Mouse (Mus musculus): ENCODE measurements around the gene Vmn1r174. TPM values are rescaled to one million over a fixed set of nuclear protein-coding genes. Genes with fewer than 3 reads are reported as not detected.
"Not testable (repeated sequence)": the region's sequence is repeated elsewhere in the genome, so short reads cannot be mapped to it uniquely, and the experiment has no call there.

The Vmn1r174 gene
- not detected for total RNA-seq (2021)

DNA sequence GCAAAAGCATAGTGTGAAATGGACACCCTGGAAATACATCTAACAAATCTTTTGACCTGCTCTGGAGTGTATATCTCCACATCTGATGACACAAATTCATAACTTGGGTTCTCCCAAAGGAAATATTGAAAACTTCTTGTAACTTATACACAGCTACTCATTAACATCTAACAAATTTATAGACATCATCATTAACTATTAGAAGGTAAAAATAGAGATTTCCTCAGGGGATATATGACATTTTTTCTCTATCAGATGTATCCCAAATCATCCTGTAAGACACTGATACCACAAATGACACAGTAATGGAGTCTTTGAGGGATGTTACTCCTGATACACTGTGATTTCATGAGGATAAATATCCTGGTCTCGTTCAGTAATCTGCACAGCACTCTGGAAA is at the start of gene Vmn1r174:
Gene Vmn1r174 (plus strand): TSS at position 301 of the 400 bp plus-strand sequence.
- intact Hi-C loops (cut with DNase I); DNase-seq (ENCODE audit: extremely low spot score in 1 of 2, low spot score in 2 of 2): not testable (repeated sequence)

DNA sequence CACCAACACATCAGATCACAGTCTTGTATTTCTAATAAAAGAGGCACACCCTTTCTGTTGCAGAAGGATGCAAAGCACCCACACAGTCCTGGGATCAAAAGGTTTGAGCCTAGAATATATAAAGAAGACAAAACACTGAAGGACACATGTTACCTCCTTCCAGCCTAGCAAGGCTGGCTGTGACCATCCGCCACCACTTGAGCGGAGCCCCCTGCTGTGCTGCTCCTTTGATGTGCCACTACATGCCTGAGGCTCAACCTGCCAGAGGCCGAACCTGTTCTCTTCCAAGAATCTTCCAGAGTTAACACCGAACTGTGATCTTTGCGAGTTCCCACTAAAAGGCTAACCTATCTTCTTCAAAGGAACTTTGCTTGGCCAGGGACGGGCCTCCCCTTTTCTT is 32.5 kb downstream of the Vmn1r174 start:
- no peak for DNase-seq (ENCODE audit: extremely low spot score in 1 of 2, low spot score in 2 of 2)
- intact Hi-C loops (cut with DNase I), result no loop called here

DNA sequence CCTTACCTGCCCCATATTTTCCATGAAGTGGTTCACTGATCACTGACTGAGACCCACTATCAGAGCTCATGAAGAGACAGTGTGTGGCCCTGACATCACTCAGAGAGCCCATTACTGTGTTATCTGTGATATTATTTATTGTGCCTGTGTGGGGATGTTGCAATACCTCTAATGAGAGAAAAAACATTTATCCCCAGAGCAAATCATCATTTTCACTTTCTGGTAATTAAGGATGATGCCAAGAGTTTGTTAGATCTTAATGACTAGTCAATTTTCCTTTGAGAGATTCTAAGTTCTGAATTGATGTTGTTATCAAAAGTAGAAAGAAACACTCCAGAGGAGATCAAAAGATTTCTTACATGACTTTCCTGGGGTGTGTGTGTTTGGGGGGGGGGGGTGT is 58.5 kb downstream of the Vmn1r174 start, which contains the start of gene Vmn1r175:
Gene Vmn1r175 (minus strand): TSS at position 101 of the 400 bp plus-strand sequence.
- DNase-seq (ENCODE audit: extremely low spot score in 1 of 2, low spot score in 2 of 2); intact Hi-C loops (cut with DNase I): not testable (repeated sequence)

Other genes starting within 250 kb of the Vmn1r174 start
- gene Vmn1r167, start 245.1 kb upstream of the Vmn1r174 start, total RNA-seq (2021), result not detected
- not detected for gene Vmn1r168, start 212.5 kb upstream of the Vmn1r174 start, total RNA-seq (2021)
- gene Vmn1r169, start 176.7 kb upstream of the Vmn1r174 start, total RNA-seq (2021), result not detected
- gene Vmn1r170, start 146.1 kb upstream of the Vmn1r174 start, total RNA-seq (2021), result not detected
- gene Vmn1r171, start 121.5 kb upstream of the Vmn1r174 start, total RNA-seq (2021), result not detected
- not detected for gene Vmn1r172, start 94.0 kb upstream of the Vmn1r174 start, total RNA-seq (2021)
- gene Vmn1r173, start 51.6 kb upstream of the Vmn1r174 start, total RNA-seq (2021), result not detected
- gene Vmn1r175, start 58.4 kb downstream of the Vmn1r174 start, total RNA-seq (2021), result not detected
- not detected for gene Vmn1r176, start 85.1 kb downstream of the Vmn1r174 start, total RNA-seq (2021)
- gene Vmn1r177, start 114.2 kb downstream of the Vmn1r174 start, total RNA-seq (2021), result not detected
- gene Vmn1r178, start 139.7 kb downstream of the Vmn1r174 start, total RNA-seq (2021), result not detected
- gene Vmn1r179, start 174.7 kb downstream of the Vmn1r174 start, total RNA-seq (2021), result not detected
- gene Vmn1r180, start 198.4 kb downstream of the Vmn1r174 start, total RNA-seq (2021), result not detected
- not detected for gene Vmn1r181, start 222.3 kb downstream of the Vmn1r174 start, total RNA-seq (2021)
- not detected for gene V1rd19, start 249.4 kb downstream of the Vmn1r174 start, total RNA-seq (2021)

Data from left cerebral cortex, postnatal 10 days (tissue).